Mouse (Mus musculus) ovary, postnatal 14 days (tissue): ENCODE results near the gene Ptcd3.
"Not testable (repeated sequence)": the region's sequence is repeated elsewhere in the genome, so short reads cannot be mapped to it uniquely, and the experiment has no call there.

Experiments
- DNase-seq: peaks from one replicate; pipeline ENCODE4 v3.0.0; 2022; ENCODE audit warnings: low spot score

Ptcd3 gene

GRCm38 (mm10) chr6:71868809-71869208 is 39.7 kb downstream of the Ptcd3 start:
- no peak for DNase-seq

- no peak for DNase-seq
These were observed 40.8 kb downstream of the Ptcd3 start for GRCm38 (mm10) chr6:71867751-71868150.

- DNase-seq = not testable (repeated sequence)
These were observed 61.6 kb downstream of the Ptcd3 start for GRCm38 (mm10) chr6:71846906-71847305.

GRCm38 (mm10) chr6:71840597-71841290 is 67.8 kb downstream of the Ptcd3 start:
- DNase-seq = no peak

GRCm38 (mm10) chr6:71839815-71840214 is 68.7 kb downstream of the Ptcd3 start:
- DNase-seq = no peak

GRCm38 (mm10) chr6:71836811-71837210 is 71.7 kb downstream of the Ptcd3 start:
- DNase-seq = no peak

GRCm38 (mm10) chr6:71831581-71831960 is 77.0 kb downstream of the Ptcd3 start:
- DNase-seq = peak; percentile 86

- DNase-seq = peak; percentile 95
These were observed 77.6 kb downstream of the Ptcd3 start, which contains the start of gene Immt for GRCm38 (mm10) chr6:71830690-71831580. Gene Immt, plus strand, starts transcription at chr6:71831331.
